Mouse (Mus musculus): Measurements from ENCODE around the gene Galnt2. TPM values are rescaled to one million over a fixed set of nuclear protein-coding genes. Genes with fewer than 3 reads are reported as not detected.

Galnt2 gene
- total RNA-seq, 4 experiments from 2014 or later = 33.7 to 48.5 (median 40.8) TPM

DNA sequence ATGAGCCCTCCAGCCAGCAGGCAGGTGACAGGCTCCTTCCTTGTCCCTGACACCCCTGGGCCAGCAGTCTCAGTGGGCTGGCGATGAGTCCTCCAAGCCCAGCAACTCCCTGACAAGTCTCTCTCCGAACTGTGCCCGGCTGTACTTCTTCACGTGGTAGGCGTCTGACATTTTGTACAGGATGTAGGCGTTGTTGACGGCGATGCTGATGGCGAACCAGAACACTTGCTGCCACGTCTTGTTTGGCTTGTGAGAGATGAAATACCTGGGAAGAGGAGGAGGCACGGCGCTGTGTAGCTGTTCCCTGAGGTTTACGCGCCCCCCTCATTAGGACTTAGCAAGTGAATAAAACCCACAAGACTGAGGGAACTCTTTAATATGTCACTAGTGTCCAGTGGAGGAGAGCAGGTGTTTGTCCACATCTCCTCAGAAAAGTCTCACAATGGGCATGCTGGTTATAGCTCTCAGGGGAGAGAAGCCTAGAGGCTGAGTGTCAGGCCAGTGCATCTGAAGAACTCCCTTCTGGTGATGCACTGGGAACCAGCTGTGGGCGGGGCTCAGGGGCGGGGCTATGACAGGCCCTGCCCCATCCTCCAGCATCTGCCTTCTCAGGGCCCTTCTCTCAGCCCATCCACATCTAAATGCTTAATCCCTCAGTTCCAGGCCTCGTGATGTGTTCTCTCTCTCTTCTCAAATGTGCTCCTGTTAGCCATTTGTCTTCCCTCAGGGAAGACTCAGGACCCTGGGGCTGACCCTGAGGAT, 139.4 kb downstream of the Galnt2 start:
- no peak for DNase-seq (ENCODE audit: low spot score in 2 of 2)

DNA sequence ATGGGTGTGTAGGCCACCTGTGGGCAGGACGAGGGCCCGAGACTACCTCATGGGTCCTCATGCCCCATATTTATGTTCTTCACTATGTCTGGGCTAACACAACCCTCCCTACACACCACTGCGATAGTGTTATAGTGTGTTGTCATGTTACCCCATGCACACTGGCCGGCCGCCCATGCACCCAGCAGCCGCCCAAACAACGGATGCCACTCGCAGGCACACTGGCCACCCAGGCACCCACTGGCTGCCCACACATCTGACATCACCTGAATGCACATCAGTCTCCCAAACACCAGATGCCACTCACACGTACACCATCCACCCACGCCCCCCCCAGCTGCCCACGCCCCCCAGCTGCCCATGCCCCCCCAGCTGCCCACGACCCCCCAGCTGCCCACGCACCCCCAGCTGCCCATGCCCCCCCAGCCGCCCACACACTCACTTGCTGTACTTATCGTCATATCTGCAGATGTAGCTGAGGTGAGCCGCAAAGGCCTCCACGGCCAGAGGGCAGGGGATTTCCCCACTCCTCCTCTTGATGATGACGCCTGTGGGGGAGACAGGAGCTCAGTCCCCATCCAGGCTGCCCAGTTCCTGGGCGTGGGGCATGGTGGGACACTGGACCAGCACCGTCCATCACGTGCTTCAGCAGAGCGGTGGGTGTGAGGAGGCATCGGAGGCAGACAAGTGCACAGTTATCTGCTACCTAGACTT, 140.4 kb downstream of the Galnt2 start:
- no peak for DNase-seq (ENCODE audit: low spot score in 2 of 2)

DNA sequence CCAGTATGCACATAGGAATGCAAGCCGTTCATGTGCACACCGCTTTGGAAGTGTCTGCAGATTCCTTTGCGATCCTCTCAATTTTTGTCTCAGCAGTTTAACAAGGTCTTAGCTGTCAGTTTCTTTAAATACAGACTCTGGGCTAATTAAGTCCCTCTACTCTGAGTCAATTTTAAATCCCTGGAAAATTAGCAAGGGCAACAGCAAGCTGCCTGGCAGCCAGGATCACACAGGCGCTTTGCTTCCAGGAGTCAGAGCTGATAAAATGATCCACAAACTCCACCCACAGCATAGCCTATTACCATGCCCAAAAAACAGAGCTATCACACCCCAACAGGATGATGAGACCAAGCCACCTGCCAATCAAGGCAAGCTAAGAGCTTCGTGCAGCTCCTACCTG, 142.6 kb downstream of the Galnt2 start:
- no peak for DNase-seq (ENCODE audit: low spot score in 2 of 2)

DNA sequence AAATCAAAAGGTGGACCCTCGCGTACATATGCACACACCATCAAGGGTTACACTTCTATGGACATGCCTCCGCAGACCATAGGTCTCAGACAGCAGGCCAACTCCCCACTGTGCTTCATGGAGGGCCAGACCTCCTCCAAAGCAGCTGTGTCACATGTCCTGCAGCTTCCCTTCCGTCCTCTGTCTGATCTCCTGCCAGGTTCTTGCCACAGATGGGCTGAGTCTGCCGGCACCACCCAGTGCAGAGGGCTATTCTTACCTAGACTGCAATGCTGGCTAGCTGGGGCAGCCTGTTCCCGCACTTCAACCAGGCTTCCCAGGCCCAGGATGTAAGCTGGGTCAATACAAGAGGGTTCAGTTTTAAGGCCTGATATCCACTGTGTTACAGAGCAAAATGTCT, 144.0 kb downstream of the Galnt2 start:
- no peak for DNase-seq (ENCODE audit: low spot score in 2 of 2)

DNA sequence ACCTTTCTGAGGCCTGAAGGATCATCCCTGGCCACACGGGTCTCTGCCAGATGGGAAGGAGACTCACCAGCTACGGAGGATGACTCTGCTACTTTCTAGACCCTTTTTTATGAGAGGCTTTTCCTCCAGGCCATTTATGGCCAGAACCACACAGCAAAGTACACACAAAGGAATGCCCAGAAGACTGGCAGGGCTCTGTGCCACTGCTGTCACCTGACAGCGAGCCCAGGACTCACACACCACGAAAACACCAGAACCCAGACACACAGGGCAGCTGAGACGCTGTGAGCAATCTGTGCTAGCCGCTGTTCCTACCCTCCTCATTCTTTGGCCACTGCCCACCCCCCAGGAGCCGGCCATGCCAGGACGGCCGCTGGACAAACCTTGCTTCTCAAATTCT, 144.5 kb downstream of the Galnt2 start:
- DNase-seq (ENCODE audit: low spot score in 2 of 2) = no peak

DNA sequence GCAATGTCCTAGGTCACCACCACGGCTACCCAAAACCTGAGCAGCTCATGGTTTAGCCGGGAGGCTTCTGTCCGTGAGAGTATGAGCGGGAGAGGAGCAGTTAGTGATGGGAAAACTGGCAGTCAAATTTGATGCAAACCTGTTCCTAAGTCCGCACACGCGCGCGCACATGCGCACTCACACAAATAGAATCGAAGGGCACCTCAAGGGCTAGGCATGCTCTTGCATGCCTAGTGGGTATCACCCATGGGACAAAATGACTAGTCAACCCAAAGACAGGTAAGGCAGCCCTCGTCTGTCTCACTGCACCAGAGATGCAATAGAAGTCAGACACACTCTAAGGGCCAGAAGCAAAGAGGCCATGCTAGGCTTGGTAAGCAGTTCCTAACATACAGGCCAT, 145.2 kb downstream of the Galnt2 start:
- DNase-seq (ENCODE audit: low spot score in 2 of 2) = no peak

DNA sequence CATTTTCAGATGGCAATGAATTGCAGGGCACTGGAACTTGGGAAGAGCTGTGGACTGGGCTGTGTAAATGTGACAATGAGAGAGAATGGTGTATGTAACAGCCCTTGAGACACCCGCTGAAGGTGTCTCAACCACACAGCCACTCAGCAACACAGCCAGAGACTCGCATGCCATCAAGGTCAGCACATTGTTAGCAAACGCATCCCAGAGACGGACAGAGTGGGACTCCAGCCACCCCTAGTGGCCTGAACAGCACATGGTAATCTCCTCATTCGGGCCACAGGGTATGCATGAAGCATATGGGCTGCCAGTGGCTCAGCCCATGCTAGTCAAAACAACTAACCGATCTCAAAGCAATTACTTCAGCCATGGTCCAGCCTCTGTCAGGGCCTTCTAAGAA, 148.1 kb downstream of the Galnt2 start:
- DNase-seq (ENCODE audit: low spot score in 2 of 2) = no peak

DNA sequence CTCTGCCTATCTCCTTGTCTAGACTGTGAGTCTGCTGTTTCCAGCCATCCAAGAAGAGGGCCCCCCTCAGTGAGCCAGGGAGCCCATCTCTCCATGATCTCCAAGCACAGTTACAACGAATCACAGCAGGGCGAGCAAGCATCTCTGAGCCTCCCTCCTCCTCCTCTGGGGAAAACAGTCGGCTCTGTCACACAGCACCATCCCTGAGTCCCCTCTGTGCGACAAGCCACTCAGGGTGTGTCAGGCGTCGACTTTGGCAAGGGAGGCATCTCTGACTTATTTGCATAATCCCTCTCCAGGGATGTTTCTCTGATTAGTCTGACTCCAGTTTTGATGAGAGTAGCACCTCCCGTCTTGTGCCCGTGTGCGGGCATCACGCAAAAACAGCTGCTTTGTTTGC, 151.0 kb downstream of the Galnt2 start:
- no peak for DNase-seq (ENCODE audit: low spot score in 2 of 2)

DNA sequence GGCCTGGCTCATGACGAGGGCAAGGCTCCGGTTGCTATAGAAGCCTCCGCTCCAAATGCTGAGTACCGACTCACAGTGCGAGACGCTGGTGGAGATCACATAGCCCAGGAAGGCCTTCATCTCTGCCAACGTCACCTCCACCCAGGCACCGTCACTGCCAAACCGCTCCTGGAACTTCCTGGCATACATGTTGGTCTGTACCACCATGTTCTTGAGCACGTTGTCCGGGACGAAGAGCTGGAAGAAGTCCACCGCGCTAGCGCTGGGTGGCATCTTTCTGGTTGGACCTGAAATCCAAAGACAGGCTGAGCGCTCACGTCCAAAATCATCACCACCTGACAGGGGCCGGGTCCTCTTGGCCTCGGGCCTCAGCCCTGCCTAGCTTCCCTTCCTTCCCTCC, 153.1 kb downstream of the Galnt2 start:
- no peak for DNase-seq (ENCODE audit: low spot score in 2 of 2)

DNA sequence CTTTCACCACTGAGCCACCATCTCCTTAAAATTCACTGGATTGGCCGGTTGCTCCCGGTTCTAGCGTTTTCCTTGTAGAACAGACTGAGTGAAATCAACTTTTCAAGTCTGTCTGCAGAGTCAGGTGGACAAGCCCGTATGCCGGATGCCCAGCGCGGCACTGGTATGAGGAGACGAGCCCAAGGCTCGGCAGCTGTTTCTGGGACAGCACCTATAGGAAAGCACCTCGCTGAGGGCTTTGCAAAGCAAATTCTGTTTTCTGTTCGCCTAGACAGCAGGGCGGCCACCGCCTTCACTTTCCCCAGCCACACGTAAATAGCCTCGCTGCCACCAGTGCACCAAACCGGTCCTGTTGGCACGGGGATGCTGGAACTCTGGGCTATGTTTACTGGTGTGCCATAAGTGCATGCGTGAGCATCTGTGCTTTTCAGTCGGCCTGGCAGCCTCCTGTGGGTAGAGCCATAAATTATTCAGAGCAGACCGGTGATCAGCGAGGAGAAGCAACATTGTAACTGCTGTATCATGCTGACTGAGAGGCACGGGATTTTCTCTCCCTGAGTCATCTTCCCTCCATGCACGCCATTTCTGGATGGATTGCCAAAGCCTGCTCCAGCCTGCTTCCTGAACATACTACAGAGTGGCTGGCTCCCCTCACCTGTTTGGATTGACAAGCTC, 155.2 kb downstream of the Galnt2 start:
- DNase-seq (ENCODE audit: low spot score in 2 of 2) = peak; percentile 81 to 85

DNA sequence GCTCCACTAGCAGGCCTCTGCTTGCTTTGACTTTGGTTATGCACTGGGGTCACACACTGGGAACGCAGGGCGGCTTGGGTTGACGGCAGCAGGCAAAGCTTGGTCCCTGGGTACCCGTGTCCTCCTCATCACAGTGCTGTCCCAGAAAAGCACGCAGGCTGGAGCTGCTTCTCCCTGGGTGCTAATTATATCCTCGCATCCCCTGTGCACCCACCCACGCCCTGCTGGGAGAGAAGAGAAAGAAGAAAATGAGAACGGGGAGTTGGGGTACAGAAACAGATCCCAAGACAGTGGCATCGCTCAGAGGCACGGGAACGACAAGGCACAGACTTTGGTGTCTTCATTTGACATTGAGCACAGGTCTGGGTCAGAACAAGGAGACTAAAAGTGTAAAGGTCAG, 158.3 kb downstream of the Galnt2 start:
- DNase-seq (ENCODE audit: low spot score in 2 of 2) = peak; percentile 68 to 84

DNA sequence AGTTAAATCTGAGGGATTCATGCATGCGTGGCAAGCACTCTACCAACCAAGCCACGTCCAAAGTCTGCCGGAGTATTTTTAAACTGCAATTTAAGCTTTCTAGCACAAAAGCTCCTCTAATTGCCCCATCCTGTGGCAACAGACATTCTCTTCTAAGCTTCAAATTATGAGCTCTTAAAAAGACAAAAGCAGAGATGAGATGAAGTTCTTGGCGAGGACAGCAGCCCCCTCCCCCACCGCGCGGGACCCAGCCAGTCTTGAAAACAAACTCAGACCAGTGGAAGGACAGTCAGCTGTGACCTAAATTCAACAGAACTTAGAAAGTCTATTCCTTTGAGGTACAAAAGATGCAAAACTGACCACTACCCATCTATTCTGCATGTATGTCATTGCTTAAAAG, 160.0 kb downstream of the Galnt2 start:
- DNase-seq (ENCODE audit: low spot score in 2 of 2) = no peak

DNA sequence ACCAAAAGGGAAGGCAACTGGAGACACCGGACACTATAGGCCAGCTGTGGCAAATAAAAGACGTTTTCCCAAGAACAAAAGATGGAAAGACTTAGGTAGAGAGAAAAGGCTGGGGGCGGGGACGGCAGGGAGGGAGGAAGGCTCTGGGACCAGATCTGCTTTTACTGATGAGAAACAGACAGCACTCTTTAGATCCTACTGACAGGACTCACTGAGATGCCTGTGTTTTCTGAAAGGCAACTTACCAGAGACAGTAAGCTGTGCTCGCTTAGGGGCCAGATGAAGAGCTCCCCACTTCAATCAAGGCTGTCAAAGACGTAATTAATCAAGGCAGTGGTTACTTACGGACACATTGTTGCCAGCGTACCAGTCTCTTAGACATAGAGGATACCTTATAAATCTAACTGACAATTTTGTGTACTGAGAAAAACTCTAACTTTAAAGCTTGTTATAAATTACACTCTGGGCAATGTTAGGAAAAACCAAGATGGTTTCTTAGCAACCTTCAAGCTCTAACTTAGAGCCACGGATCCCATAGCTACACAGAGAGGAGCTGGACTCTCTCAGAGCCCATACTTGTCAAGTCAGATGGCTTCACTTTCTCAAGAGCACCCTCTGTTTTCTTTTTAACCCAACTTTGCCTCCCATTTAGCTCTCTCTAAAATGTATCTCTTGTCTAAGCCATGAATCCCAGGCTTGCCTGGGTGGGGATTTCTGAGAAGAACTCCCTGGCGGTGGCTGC, 161.3 kb downstream of the Galnt2 start:
- DNase-seq (ENCODE audit: low spot score in 2 of 2) = no peak

DNA sequence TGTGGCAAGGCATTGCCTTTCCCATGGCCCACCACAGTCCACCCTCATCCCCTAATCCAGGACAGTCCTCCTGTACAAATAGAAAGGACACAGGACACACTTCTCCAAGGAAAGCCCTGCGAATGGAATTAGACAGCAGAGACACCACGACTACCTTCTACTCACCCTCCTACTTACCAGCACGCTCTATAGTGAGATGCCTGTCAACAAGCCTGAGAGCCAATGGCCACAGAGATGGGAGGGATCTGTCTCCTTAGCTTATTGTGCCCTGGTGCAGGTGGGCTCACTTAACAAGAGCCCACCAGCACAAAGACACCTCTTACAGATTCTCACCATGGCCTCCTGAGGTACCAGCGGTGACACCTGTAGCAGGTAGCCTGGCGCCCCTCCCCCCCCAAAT, 161.8 kb downstream of the Galnt2 start:
- no peak for DNase-seq (ENCODE audit: low spot score in 2 of 2)

DNA sequence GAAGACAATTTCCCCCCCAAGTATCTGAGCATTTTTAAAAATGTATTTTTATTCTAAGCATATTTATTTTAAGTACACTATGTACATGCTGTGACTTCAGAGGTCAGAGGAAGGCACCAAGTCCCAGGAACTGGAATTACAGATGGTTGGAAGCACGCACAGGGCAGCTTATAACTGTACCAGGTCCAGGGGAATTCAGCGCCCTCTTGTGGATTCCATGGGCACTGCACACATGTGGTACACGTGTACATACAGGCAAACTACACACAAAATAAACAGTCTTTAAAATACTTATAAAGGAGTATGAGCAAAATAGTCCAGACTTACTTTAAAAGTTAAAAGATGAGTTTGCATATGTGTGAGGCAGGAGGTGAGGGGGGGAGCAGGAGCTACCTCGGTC, 162.7 kb downstream of the Galnt2 start:
- DNase-seq (ENCODE audit: low spot score in 2 of 2) = no peak

DNA sequence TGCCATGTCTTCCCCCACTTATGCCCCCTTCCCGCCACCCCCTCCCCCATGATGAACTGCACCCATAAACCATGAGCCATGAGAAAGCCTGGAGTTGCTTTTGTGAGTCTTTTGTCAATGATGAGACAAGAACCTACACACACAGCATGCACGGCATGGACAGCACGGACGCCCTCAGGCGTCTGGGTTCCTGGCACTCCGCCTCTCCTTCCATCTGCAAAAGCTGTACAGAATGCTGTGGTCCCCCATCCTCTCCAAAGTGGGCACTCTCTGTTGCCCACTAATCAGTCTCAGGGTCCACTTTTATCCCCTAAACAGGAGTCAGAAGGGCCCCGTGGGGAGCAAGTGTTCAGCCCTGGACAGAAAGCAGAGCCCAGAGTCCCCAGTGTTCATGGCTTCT, 163.8 kb downstream of the Galnt2 start:
- no peak for DNase-seq (ENCODE audit: low spot score in 2 of 2)

Other genes with a start within 250 kb of the Galnt2 start
- 10 to 100 TPM; 17.6 to 20.3 (median 18.6) TPM for gene Abcb10, start 248.3 kb upstream of the Galnt2 start, total RNA-seq (2022)
- 10 to 100 TPM; 20.2 to 22.4 (median 21.2) TPM for gene Taf5l, start 210.0 kb upstream of the Galnt2 start, total RNA-seq (2022)
- gene Urb2, start 209.9 kb upstream of the Galnt2 start, total RNA-seq (2022) = 10 to 100 TPM; 11.1 to 13.8 (median 12.6) TPM
- 100 to 1,000 TPM; 221 to 255 (median 242) TPM for gene Pgbd5, start 208.3 kb downstream of the Galnt2 start, total RNA-seq (2022)